ENCODE assay signal across 11 mouse cellular contexts in the genomic region with DNA sequence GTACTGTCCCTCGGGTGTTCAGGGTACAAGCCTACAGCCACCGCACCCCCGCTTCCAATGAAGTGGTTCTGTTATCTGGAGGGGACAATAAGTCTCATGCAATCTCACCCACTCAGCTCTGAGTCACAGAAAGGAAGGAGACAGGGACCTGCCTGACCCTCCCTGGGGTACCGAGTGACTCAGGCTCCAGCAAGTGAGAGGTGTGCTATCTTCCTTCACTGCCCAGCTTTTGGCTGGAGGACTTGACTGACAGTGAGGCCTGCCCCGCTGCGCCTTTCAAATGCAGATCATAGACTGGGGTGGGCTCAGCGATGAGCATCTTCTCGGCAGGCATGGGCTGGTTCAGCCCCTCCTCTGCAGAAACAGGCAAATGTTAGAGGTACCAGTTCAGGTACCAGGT. TPM values are rescaled to one million over a fixed set of nuclear protein-coding genes. Genes with fewer than 3 reads are reported as not detected.
A peak's percentile ranks its signal among the peaks of the same experiment; 100 is the strongest.
DNase-seq lines count a peak whose midpoint lies in the region; ATAC-seq and TF ChIP-seq lines count a peak whose summit lies in the region.
"Had no signal": no experiment of that assay in that cellular context is flagged by ENCODE, and none has a peak within 500 bp of the region (broad histone marks: within the 10 kb centered on the region; RNA-seq: fewer than 3 reads in every experiment).

No protein-coding gene starts in this region.

- peak overlapping the region; percentile 21 for H3K4me2 ChIP-seq in liver, embryonic 12.5 days
- H3K4me2 ChIP-seq: hindbrain, embryonic 12.5 days had no signal

- 33% methylated on average over 8 of the region's 8 CpGs for WGBS in heart, embryonic 10.5 days
- WGBS in liver, embryonic 12.5 days (ENCODE audit: insufficient replicate concordance): 22% methylated on average over 8 of the region's 8 CpGs

- peaks cover 60% of the 10 kb centered on the region for H3K4me1 ChIP-seq in heart, embryonic 10.5 days
- H3K4me1 ChIP-seq in E14TG2a.4 (replicated peaks; ENCODE audit: low read depth, low read length): peaks cover 99% of the 10 kb centered on the region
- peaks cover 96% of the 10 kb centered on the region for H3K4me1 ChIP-seq in liver, embryonic 12.5 days

- TF ChIP-seq CTCF in E14TG2a.4 (conservative IDR thresholded peaks at IDR 0.05; ENCODE audit: low read length): no peak

- ATAC-seq in liver, embryonic 12.5 days: peak; percentile 40; the same call in 1 of the 2 replicates
- ATAC-seq in megakaryocyte progenitor cell, adult 5-6 weeks (replicated peaks; ENCODE audit: poor library complexity): no peak

- H3K36me3 ChIP-seq in heart, embryonic 10.5 days: no peaks in the 10 kb centered on the region
- H3K36me3 ChIP-seq in E14TG2a.4 (ENCODE audit: insufficient read depth, low read length): peaks cover 12% of the 10 kb centered on the region
- peaks cover 11% of the 10 kb centered on the region; the same call in 1 of the 2 replicates for H3K36me3 ChIP-seq in liver, embryonic 12.5 days
- H3K36me3 ChIP-seq: hindbrain, embryonic 12.5 days had no signal

- H3K9me3 ChIP-seq in heart, embryonic 10.5 days: no peaks in the 10 kb centered on the region
- no peaks in the 10 kb centered on the region for H3K9me3 ChIP-seq in E14TG2a.4 (ENCODE audit: low read length)
- no peaks in the 10 kb centered on the region for H3K9me3 ChIP-seq in liver, embryonic 12.5 days (replicated peaks)
- H3K9me3 ChIP-seq: hindbrain, embryonic 12.5 days had no signal

- no peak overlapping the region; the same call in 1 of the 2 replicates for H3K9ac ChIP-seq in liver, embryonic 12.5 days
- H3K9ac ChIP-seq: hindbrain, embryonic 12.5 days had no signal

- H3K4me3 ChIP-seq in heart, embryonic 10.5 days: no peak overlapping the region
- H3K4me3 ChIP-seq in E14TG2a.4 (replicated peaks; ENCODE audit: low read length): peak overlapping the region; percentile 52
- no peak overlapping the region for H3K4me3 ChIP-seq in liver, embryonic 12.5 days
- H3K4me3 ChIP-seq: hindbrain, embryonic 12.5 days had no signal

- H3K27ac ChIP-seq in heart, embryonic 10.5 days: 0 out of 2 replicates have a peak overlapping the region, but pooled peaks have one; percentile 31
- H3K27ac ChIP-seq in liver, embryonic 12.5 days: peak overlapping the region; percentile 78
- H3K27ac ChIP-seq: hindbrain, embryonic 12.5 days; kidney, postnatal 0 days had no signal

- no peak for DNase-seq in heart, embryonic 10.5 days (ENCODE audit: low spot score)
- DNase-seq in heart, adult 18-20 months: no peak
- DNase-seq in R1 (ENCODE audit: low read depth, low spot score): peak; percentile 80
- no peak for DNase-seq in right cerebral cortex, postnatal 14 days
- DNase-seq: gastrocnemius, postnatal 10 days; lung, postnatal 10 days had no signal

- H3K27me3 ChIP-seq in heart, embryonic 10.5 days (ENCODE audit: insufficient read depth, poor library complexity, severe bottlenecking): no peaks in the 10 kb centered on the region; the same call in 1 of the 2 replicates
- no peaks in the 10 kb centered on the region for H3K27me3 ChIP-seq in E14TG2a.4 (ENCODE audit: insufficient read depth, low read length)
- H3K27me3 ChIP-seq in liver, embryonic 12.5 days (replicated peaks): no peaks in the 10 kb centered on the region
- H3K27me3 ChIP-seq: hindbrain, embryonic 12.5 days had no signal

RNA-seq across cellular contexts. Expression of gene Tpst2, which starts 18.7 kb away (rescaled TPM):
- 34.1 and 41.2 TPM in 2 replicates for polyA plus RNA-seq in heart, embryonic 10.5 days (2016; fragmentation: Nextera tagmentation; extraction: Ambion mirVana)
- total RNA-seq in heart, adult 18-20 months (2021): 10 to 100 TPM; 47.1 to 50.0 TPM
- polyA plus RNA-seq in liver, embryonic 12.5 days (2016; fragmentation: Nextera tagmentation; extraction: Ambion mirVana): 40.5 and 45.1 TPM in 2 replicates
- total RNA-seq in megakaryocyte progenitor cell, adult 5-6 weeks (2015): 22.6 and 29.6 TPM in 2 replicates
- total RNA-seq in megakaryocyte progenitor cell, adult 5-6 weeks (2017): 31.4 and 45.3 TPM in 2 replicates

RNA-seq across cellular contexts. Expression of gene Tfip11, which starts 31.0 kb away (rescaled TPM):
- polyA plus RNA-seq in heart, embryonic 10.5 days (2016; fragmentation: Nextera tagmentation; extraction: Ambion mirVana): 26.4 and 26.9 TPM in 2 replicates
- total RNA-seq in heart, adult 18-20 months (2021): 10 to 100 TPM; 20.5 to 20.8 TPM
- 19.7 and 20.7 TPM in 2 replicates for polyA plus RNA-seq in liver, embryonic 12.5 days (2016; fragmentation: Nextera tagmentation; extraction: Ambion mirVana)
- total RNA-seq in megakaryocyte progenitor cell, adult 5-6 weeks (2015): 12.9 and 16.2 TPM in 2 replicates
- 12.9 and 20.1 TPM in 2 replicates for total RNA-seq in megakaryocyte progenitor cell, adult 5-6 weeks (2017)

RNA-seq across cellular contexts. Expression of gene Crybb1, which starts 39.5 kb away (rescaled TPM):
- not detected in 2 replicates for polyA plus RNA-seq in heart, embryonic 10.5 days (2016; fragmentation: Nextera tagmentation; extraction: Ambion mirVana)
- total RNA-seq in heart, adult 18-20 months (2021): 1 to 10 TPM; 2.0 to 3.1 TPM
- polyA plus RNA-seq in liver, embryonic 12.5 days (2016; fragmentation: Nextera tagmentation; extraction: Ambion mirVana): 0.15 and 0.16 TPM in 2 replicates
- not detected in 2 replicates for total RNA-seq in megakaryocyte progenitor cell, adult 5-6 weeks (2015)
- not detected in 2 replicates for total RNA-seq in megakaryocyte progenitor cell, adult 5-6 weeks (2017)

RNA-seq across cellular contexts. Expression of gene Cryba4, which starts 42.8 kb away (rescaled TPM):
- 0.20 TPM in 1 of 2 replicates, not detected in the other for polyA plus RNA-seq in heart, embryonic 10.5 days (2016; fragmentation: Nextera tagmentation; extraction: Ambion mirVana)
- 1 to 10 TPM; 5.7 to 6.6 TPM for total RNA-seq in heart, adult 18-20 months (2021)
- 0.73 and 0.77 TPM in 2 replicates for polyA plus RNA-seq in liver, embryonic 12.5 days (2016; fragmentation: Nextera tagmentation; extraction: Ambion mirVana)
- not detected in 2 replicates for total RNA-seq in megakaryocyte progenitor cell, adult 5-6 weeks (2015)
- not detected in 2 replicates for total RNA-seq in megakaryocyte progenitor cell, adult 5-6 weeks (2017)

RNA-seq across cellular contexts. Expression of gene Srrd, which starts 47.7 kb away (rescaled TPM):
- 26.7 and 40.5 TPM in 2 replicates for polyA plus RNA-seq in heart, embryonic 10.5 days (2016; fragmentation: Nextera tagmentation; extraction: Ambion mirVana)
- total RNA-seq in heart, adult 18-20 months (2021): 10 to 100 TPM in 1 of 2 experiments, 1 to 10 TPM in 1; 6.8 to 10.0 TPM
- polyA plus RNA-seq in liver, embryonic 12.5 days (2016; fragmentation: Nextera tagmentation; extraction: Ambion mirVana): 23.1 and 26.1 TPM in 2 replicates
- total RNA-seq in megakaryocyte progenitor cell, adult 5-6 weeks (2015): 33.7 and 40.2 TPM in 2 replicates
- 15.1 and 18.5 TPM in 2 replicates for total RNA-seq in megakaryocyte progenitor cell, adult 5-6 weeks (2017)
